Mouse (Mus musculus) lung, adult 2 months (tissue): ENCODE data around the gene Slc13a5.

Experiments
- CTCF ChIP-seq: fragments of 200-500 bp; IDR thresholded peaks from 2 replicates; pipeline ENCODE4 v1.5.1; 2011; ENCODE audit warnings: mild to moderate bottlenecking, low read length, control low read depth; ENCODE audit not compliant: insufficient read depth
- POLR2A ChIP-seq: fragments of 200-500 bp; IDR thresholded peaks from 2 replicates; pipeline ENCODE4 v1.6.1; 2011; ENCODE audit warnings: low read depth, mild to moderate bottlenecking, control low read depth, low read length, borderline replicate concordance; ENCODE audit errors: extremely low read depth

DNA sequence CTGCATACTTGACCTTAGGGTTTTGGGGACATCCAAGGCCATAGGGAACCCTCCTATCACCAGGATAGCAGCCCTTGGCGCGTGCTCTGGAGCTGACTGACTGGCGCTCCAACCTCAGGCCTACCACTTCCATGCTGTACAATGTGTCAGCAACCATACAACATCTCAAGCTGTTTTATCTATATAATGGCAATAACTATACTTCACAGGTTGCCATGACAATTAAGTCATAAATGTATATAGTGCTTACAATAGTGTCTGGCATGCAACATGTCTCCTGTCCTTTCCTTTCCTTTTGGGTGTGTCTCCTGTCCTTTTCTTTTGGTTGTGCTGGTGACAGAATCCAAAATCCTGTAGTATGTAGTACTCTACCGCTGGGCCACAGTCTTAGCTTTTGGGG lies 11.4 kb downstream of the Slc13a5 start:
- no peak for TF ChIP-seq POLR2A
- no peak for TF ChIP-seq CTCF
